Mouse (Mus musculus) adrenal gland, postnatal 4 days (tissue): ENCODE measurements around the gene Snx32. TPM values are rescaled to one million over a fixed set of nuclear protein-coding genes. Genes with fewer than 3 reads are reported as not detected.
A peak's percentile ranks its signal among the peaks of the same experiment; 100 is the strongest.

Experiments used
- DNase-seq, 2 experiments: peaks; one replicate each; pipeline ENCODE4 v3.0.0; 2021 to 2022; ENCODE audit warnings: low spot score in 2 of 2, mixed read lengths in 2 of 2
- total RNA-seq, 2 experiments: library from RNA; stranded (reverse); gene quantifications; 2 replicates each; pipeline ENCODE4 v1.2.3; 2021

The Snx32 gene
- total RNA-seq, 2 experiments from 2014 or later: 15.1 to 16.0 TPM

- no peak for DNase-seq
Observed at GRCm38 (mm10) chr19:5457746-5458442, 52.4 kb downstream of the Snx32 start, which contains the start of gene Ccdc85b. Gene Ccdc85b, minus strand, starts transcription at chr19:5457894.

- DNase-seq: peak; percentile 81 to 89
Observed at GRCm38 (mm10) chr19:5456922-5457745, 53.2 kb downstream of the Snx32 start.

DNA sequence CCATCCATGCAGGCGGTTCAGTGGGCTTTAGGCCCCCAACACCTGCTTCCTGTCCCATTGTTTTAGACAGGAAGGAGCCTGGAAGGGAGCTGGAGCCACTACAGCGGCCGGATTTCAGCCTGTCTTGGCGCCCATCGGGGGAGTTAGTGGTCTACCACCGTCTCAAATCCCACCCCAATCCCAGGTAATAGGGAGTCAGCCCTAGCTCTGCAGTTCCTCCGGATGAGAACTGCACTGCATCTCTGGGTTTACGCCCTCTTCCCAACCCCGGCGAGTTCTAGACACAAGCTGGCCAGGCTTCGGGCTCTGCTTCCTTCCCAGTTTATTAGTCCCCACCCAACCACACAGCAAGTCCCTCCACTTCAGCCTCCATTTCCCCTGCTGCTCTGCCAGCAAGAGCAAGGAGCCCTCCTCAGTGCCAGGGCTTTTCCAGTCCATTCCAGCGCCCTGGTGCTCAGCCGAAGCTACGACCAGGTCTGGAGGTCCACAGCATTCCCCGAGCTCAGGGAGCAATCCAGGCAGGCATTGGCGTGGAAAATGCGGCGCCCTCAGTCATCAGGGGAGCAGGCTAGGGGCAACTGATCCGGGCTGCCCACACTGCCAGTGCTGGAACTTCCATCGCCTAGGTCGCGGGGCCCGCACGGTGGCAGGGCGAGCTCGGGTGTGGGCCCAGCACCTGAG, 54.0 kb downstream of the Snx32 start:
- DNase-seq: no peak

- DNase-seq: no peak
Observed at GRCm38 (mm10) chr19:5455568-5455967, 54.8 kb downstream of the Snx32 start.

DNA sequence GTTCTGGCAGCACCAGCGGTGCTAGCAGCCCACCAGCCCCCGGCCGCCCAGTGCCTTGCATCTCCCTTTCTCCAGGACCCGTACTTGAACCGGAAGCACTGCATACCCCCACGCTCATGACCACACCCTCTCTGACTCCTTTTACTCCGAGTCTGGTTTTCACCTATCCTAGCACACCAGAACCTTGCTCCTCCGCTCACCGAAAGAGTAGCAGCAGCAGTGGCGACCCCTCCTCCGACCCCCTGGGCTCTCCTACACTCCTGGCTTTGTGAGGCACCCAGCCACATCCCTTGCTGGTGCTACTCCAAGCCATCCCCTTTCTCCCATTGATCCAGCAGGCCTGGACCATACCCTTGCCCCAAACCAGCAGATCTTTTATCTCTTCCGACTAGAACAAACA, 55.3 kb downstream of the Snx32 start:
- DNase-seq: no peak

- DNase-seq: no peak
Observed at GRCm38 (mm10) chr19:5451766-5452165, 58.6 kb downstream of the Snx32 start.

- DNase-seq: no peak
Observed at GRCm38 (mm10) chr19:5449673-5450072, 60.7 kb downstream of the Snx32 start.

GRCm38 (mm10) chr19:5448354-5449150, 61.8 kb downstream of the Snx32 start:
- DNase-seq: no peak

GRCm38 (mm10) chr19:5447515-5448353, 62.6 kb downstream of the Snx32 start, which contains the start of gene Fosl1:
Gene Fosl1, plus strand, starts transcription at chr19:5447547.
- DNase-seq: no peak

GRCm38 (mm10) chr19:5445747-5446146, 64.6 kb downstream of the Snx32 start:
- no peak for DNase-seq

GRCm38 (mm10) chr19:5444954-5445353, 65.4 kb downstream of the Snx32 start:
- no peak for DNase-seq

DNA sequence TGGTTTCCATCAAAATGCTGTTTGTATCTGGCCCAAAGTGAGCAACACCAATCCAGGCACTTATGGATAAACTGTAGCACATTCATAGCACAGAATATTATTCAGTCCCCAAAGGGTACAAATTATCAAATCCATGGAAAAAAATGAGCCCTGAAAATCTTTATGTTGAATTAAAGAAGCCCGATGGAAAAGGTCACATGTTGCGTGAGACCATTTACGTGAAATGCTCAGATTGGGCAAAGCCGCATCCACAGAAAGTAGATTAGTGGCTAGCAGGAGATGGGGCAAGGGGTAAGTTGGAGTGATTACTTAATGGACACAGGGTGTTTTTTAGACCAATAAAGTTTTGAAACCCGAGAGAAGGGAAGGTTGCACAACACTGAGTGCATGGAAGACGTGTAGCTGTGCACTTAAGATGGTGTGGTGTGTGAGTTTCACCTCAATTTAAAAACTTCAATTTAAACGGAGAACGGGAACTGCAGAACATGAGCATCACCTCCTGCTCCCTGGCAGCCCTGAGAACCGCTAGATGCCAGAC, 65.9 kb downstream of the Snx32 start:
- DNase-seq: no peak

Other genes starting within 250 kb of the Snx32 start
- gene Pacs1, start 237.4 kb downstream of the Snx32 start, total RNA-seq: 10 to 100 TPM; 35.0 to 39.4 TPM
- 100 to 1,000 TPM; 210 to 224 TPM for gene Sf3b2, start 215.1 kb downstream of the Snx32 start, total RNA-seq
- under 1 TPM; 0.45 to 0.67 TPM for gene Gal3st3, start 212.2 kb downstream of the Snx32 start, total RNA-seq
- not detected for gene Catsper1, start 174.8 kb downstream of the Snx32 start, total RNA-seq
- gene Cst6, start 161.0 kb downstream of the Snx32 start, total RNA-seq: 1 to 10 TPM; 2.6 to 3.4 TPM
- gene Eif1ad, start 143.8 kb downstream of the Snx32 start, total RNA-seq: 10 to 100 TPM; 36.5 to 42.2 TPM
- 100 to 1,000 TPM; 153 to 164 TPM for gene Banf1, start 143.4 kb downstream of the Snx32 start, total RNA-seq
- 100 to 1,000 TPM in 1 of 2 experiments, 10 to 100 TPM in 1; 98.7 to 123 TPM for gene Sart1, start 121.8 kb downstream of the Snx32 start, total RNA-seq
- gene Tsga10ip, start 108.0 kb downstream of the Snx32 start, total RNA-seq: not detected
- 100 to 1,000 TPM; 236 to 266 TPM for gene Drap1, start 85.6 kb downstream of the Snx32 start, total RNA-seq
- gene AI837181, start 85.4 kb downstream of the Snx32 start, total RNA-seq: 10 to 100 TPM; 55.1 to 56.7 TPM
- gene Fosl1, start 63.0 kb downstream of the Snx32 start, total RNA-seq: under 1 TPM in 1 of 2 experiments, not detected in 1; 0.20 TPM
- gene Ccdc85b, start 52.6 kb downstream of the Snx32 start, total RNA-seq: 10 to 100 TPM; 10.4 to 10.6 TPM
- 100 to 1,000 TPM; 134 to 137 TPM for gene Fibp, start 49.9 kb downstream of the Snx32 start, total RNA-seq
- 1 to 10 TPM in 1 of 2 experiments, under 1 TPM in 1; 0.67 to 1.3 TPM for gene Ctsw, start 42.0 kb downstream of the Snx32 start, total RNA-seq
- gene Efemp2, start 36.6 kb downstream of the Snx32 start, total RNA-seq: 10 to 100 TPM; 80.0 to 88.0 TPM
- gene Mus81, start 22.1 kb downstream of the Snx32 start, total RNA-seq: 10 to 100 TPM; 24.9 to 29.8 TPM
- 100 to 1,000 TPM; 789 to 859 TPM for gene Cfl1, start 20.1 kb downstream of the Snx32 start, total RNA-seq
- 1 to 10 TPM; 3.0 to 3.5 TPM for gene 1700020D05Rik, start 6.8 kb downstream of the Snx32 start, total RNA-seq
- gene Ovol1, start 50.1 kb upstream of the Snx32 start, total RNA-seq: 1 to 10 TPM in 1 of 2 experiments, not detected in 1; 1.6 TPM
- gene Ap5b1, start 57.5 kb upstream of the Snx32 start, total RNA-seq: 1 to 10 TPM; 6.0 to 8.9 TPM
- 100 to 1,000 TPM; 109 to 110 TPM for gene Rnaseh2c, start 91.3 kb upstream of the Snx32 start, total RNA-seq
- gene Kat5, start 99.7 kb upstream of the Snx32 start, total RNA-seq: 10 to 100 TPM; 69.0 to 83.1 TPM
- 10 to 100 TPM; 71.0 to 73.6 TPM for gene Rela, start 126.9 kb upstream of the Snx32 start, total RNA-seq
- gene Sipa1, start 153.2 kb upstream of the Snx32 start, total RNA-seq: 10 to 100 TPM; 85.0 to 90.1 TPM
- 10 to 100 TPM; 56.9 to 57.4 TPM for gene Map3k11, start 178.2 kb upstream of the Snx32 start, total RNA-seq
- 100 to 1,000 TPM; 117 to 123 TPM for gene Pcnx3, start 178.4 kb upstream of the Snx32 start, total RNA-seq
- not detected for gene Kcnk7, start 193.8 kb upstream of the Snx32 start, total RNA-seq
- gene Ehbp1l1, start 215.8 kb upstream of the Snx32 start, total RNA-seq: 10 to 100 TPM; 34.9 to 35.6 TPM
- 10 to 100 TPM; 63.5 to 67.5 TPM for gene Fam89b, start 219.1 kb upstream of the Snx32 start, total RNA-seq
- gene Ltbp3, start 230.4 kb upstream of the Snx32 start, total RNA-seq: 100 to 1,000 TPM; 277 to 287 TPM